Mouse (Mus musculus) stomach, postnatal 0 days (tissue): ENCODE measurements at regions not wholly inside any gene's neighbourhood (a gene's known extent, or its start where the extent isn't known, plus 50 kb on each side); places are given as distances from the start of the nearest gene placed in this dataset.

Experiments used
- ATAC-seq: fragments of 200-750 bp; cut with Nextera tagmentation; 2 replicates; pipeline ENCODE4 v1.8.0; 2017; ENCODE audit not compliant: low FRiP score, low TSS enrichment
- DNase-seq: peaks from one replicate; pipeline ENCODE4 v3.0.0-alpha.2; 2016; ENCODE audit warnings: low spot score
- H3K27ac ChIP-seq: fragments of 300-500 bp; sonication (generic); replicated peaks from 2 replicates; pipeline ENCODE4 v1.5.1; 2014; ENCODE audit warnings: mild to moderate bottlenecking, control low read depth
- H3K27me3 ChIP-seq: fragments of 300-500 bp; sonication (generic); 2 replicates; pipeline ENCODE4 v1.6.1; 2014; ENCODE audit warnings: low read length; ENCODE audit not compliant: control insufficient read depth, insufficient read depth
- H3K36me3 ChIP-seq: fragments of 300-500 bp; sonication (generic); 2 replicates; pipeline ENCODE4 v1.6.1; 2014; ENCODE audit warnings: low read length, mixed read lengths; ENCODE audit not compliant: control insufficient read depth, insufficient read depth
- H3K4me1 ChIP-seq: fragments of 300-500 bp; sonication (generic); replicated peaks from 2 replicates; pipeline ENCODE4 v1.6.1; 2014; ENCODE audit warnings: antibody characterized with exemption; ENCODE audit not compliant: control insufficient read depth, insufficient read depth
- H3K4me2 ChIP-seq: fragments of 300-500 bp; sonication (generic); replicated peaks from 2 replicates; pipeline ENCODE4 v1.6.1; 2014; ENCODE audit warnings: low read depth, mild to moderate bottlenecking, control low read depth, moderate library complexity
- H3K4me3 ChIP-seq: fragments of 300-500 bp; sonication (generic); 2 replicates; pipeline ENCODE4 v1.5.1; 2014; ENCODE audit warnings: low read depth, low read length, control low read depth
- H3K9ac ChIP-seq: fragments of 300-500 bp; sonication (generic); 2 replicates; pipeline ENCODE4 v1.6.1; 2014; ENCODE audit warnings: mild to moderate bottlenecking, low read length, control low read depth, mixed read lengths
- H3K9me3 ChIP-seq: fragments of 300-500 bp; sonication (generic); 2 replicates; pipeline ENCODE4 v1.6.1; 2016; ENCODE audit warnings: low read length; ENCODE audit not compliant: control insufficient read depth
- CTCF ChIP-seq: IDR thresholded peaks from 2 replicates; pipeline ENCODE4 v1.5.1; 2016; ENCODE audit warnings: antibody characterized with exemption, low read depth, mild to moderate bottlenecking, moderate library complexity
- EP300 ChIP-seq: optimal IDR thresholded peaks from 2 replicates; pipeline ENCODE3; 2016; ENCODE audit warnings: antibody characterized with exemption
- WGBS: fragments of 180-500 bp; shearing (Covaris S2); extraction: QIAGEN DNeasy Blood & Tissue Kit; methylation state at CpG from one replicate; pipeline ENCODE4 v1.1.7; 2014; 5-methylcytosine and 5-hydroxymethylcytosine counted together

DNA sequence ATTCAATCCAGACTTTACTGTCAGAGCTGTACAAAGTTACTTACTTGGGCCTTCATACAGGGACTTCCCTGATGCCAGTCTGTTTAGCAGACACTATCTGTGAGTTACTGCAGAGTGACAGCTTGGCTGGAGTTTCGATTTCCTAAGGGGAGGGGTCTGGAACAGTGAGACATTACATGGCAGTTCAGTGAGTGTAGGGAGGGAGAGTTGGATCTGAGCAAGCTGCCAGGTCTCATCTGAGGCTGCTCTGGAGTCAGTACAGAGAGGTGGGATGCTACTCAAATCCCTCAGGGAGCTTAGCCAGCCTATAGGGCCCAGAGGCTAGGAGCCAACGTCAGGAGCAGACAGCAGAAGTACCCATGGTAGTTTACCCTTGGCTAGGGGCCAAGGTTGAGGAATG, 1329.8 kb upstream of the Nr2f1 start:
- H3K4me2 ChIP-seq, result no peak overlapping the region
- no peak overlapping the region for H3K9ac ChIP-seq
- DNase-seq (no peak), ATAC-seq (no peak)
- H3K4me1 ChIP-seq, result no peaks in the 10 kb centered on the region
- H3K27ac ChIP-seq, result no peak overlapping the region
- H3K36me3 ChIP-seq, result no peaks in the 10 kb centered on the region
- H3K9me3 ChIP-seq, result no peaks in the 10 kb centered on the region
- 33% methylated on average over 2 of the region's 2 CpGs for WGBS
- H3K4me3 ChIP-seq, result no peak overlapping the region
- TF ChIP-seq EP300 (no peak), CTCF (no peak)
- H3K27me3 ChIP-seq, result no peaks in the 10 kb centered on the region

DNA sequence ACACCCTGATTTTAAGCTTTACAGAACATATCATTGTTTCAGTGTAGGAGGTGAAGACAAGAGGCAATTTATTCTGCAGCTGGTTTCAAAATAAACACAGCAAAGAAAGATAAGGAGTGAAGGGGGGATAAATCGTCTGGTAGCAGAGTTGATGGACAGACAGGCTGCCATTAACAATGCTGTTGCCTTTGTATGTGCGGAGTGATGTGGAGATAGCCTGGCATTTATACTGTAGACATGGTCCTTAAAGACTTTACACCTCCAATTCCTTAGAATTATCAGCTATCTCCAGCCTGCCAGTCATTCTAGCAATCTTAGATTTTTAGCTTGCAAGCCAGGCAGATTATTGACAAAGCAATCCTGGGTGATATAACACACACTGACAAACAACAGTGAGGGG, 1332.5 kb upstream of the Arrdc3 start:
- no peaks in the 10 kb centered on the region for H3K4me1 ChIP-seq
- no peak overlapping the region for H3K9ac ChIP-seq
- no peak overlapping the region for H3K4me3 ChIP-seq
- no peaks in the 10 kb centered on the region for H3K36me3 ChIP-seq
- ATAC-seq (no peak), DNase-seq (no peak)
- H3K27me3 ChIP-seq, result no peaks in the 10 kb centered on the region
- WGBS, result 19% methylated on average over 2 of the region's 2 CpGs
- H3K27ac ChIP-seq, result no peak overlapping the region
- TF ChIP-seq EP300 (no peak), CTCF (no peak)
- H3K4me2 ChIP-seq, result no peak overlapping the region
- H3K9me3 ChIP-seq, result no peaks in the 10 kb centered on the region

DNA sequence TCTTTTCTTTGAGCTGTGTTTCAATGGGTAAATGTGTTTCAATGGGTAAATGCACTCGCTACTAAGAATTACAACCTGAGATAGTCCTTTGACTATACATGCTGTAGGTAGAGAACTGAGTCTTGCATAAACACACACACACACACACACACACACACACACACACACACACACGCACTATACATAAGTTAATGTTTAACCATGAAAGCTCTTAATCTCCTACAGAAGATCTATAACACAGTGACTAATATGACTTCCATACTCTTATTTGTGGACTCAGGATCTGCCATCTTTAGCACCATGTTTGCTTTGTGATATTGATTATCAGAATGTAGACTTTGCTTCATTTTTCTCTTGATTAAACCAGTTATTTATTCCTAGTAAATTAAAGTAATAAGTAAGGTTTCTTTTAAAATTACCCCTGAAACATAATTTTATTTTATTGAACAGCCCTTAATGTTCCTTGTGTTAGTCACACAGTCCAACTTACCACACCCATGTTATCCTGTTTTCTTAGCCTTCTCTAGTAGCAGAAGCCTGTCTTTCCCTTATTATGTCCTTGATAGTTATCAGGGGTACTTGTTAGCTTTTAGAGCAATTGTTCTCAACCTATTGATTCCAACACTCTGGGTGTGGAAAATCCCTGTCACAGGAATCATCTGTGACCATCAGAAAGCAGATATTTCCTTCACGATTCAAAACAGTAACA, 1327.5 kb upstream of the Arrdc3 start:
- DNase-seq (peak; percentile 56), ATAC-seq (peak; percentile 97)
- Histone ChIP-seq H3K9ac (no peak overlapping the region), H3K4me1 (no peaks in the 10 kb centered on the region), H3K4me3 (no peak overlapping the region), H3K27me3 (no peaks in the 10 kb centered on the region), H3K9me3 (no peaks in the 10 kb centered on the region), H3K4me2 (no peak overlapping the region), H3K36me3 (no peaks in the 10 kb centered on the region), H3K27ac (no peak overlapping the region)
- 54% methylated on average over 3 of the region's 3 CpGs for WGBS
- no peak for TF ChIP-seq CTCF
- TF ChIP-seq EP300, result no peak
